Mouse (Mus musculus) intestine, postnatal 0 days (tissue): ENCODE data around the gene Htr1f. TPM values are rescaled to one million over a fixed set of nuclear protein-coding genes. Genes with fewer than 3 reads are reported as not detected.

ENCODE experiments used
- ATAC-seq: fragments of 200-750 bp; cut with Nextera tagmentation; 2 replicates; pipeline ENCODE4 v1.8.0; 2017; ENCODE audit warnings: mild to moderate bottlenecking, moderate TSS enrichment, moderate library complexity
- H3K27ac ChIP-seq: fragments of 300-500 bp; sonication (generic); 2 replicates; pipeline ENCODE4 v1.5.1; 2014; ENCODE audit warnings: mild to moderate bottlenecking, low read depth, low read length, moderate library complexity
- H3K27me3 ChIP-seq: fragments of 300-500 bp; sonication (generic); replicated peaks from 2 replicates; pipeline ENCODE4 v1.6.1; 2014; ENCODE audit warnings: low read length, mixed read lengths; ENCODE audit not compliant: control insufficient read depth, insufficient read depth
- H3K36me3 ChIP-seq: fragments of 300-500 bp; sonication (generic); 2 replicates; pipeline ENCODE4 v1.6.1; 2014; ENCODE audit warnings: mild to moderate bottlenecking, moderate library complexity; ENCODE audit not compliant: control insufficient read depth, insufficient read depth
- H3K4me1 ChIP-seq: fragments of 300-500 bp; sonication (generic); replicated peaks from 2 replicates; pipeline ENCODE4 v1.6.1; 2014; ENCODE audit warnings: antibody characterized with exemption, low read length, mixed read lengths; ENCODE audit not compliant: control insufficient read depth, insufficient read depth
- H3K4me2 ChIP-seq: fragments of 300-500 bp; sonication (generic); replicated peaks from 2 replicates; pipeline ENCODE4 v1.6.1; 2014; ENCODE audit warnings: low read depth, mild to moderate bottlenecking, moderate library complexity
- H3K4me3 ChIP-seq: fragments of 300-500 bp; sonication (generic); 2 replicates; pipeline ENCODE4 v1.5.1; 2014; ENCODE audit warnings: low read depth, low read length
- H3K9ac ChIP-seq: fragments of 300-500 bp; sonication (generic); 2 replicates; pipeline ENCODE4 v1.6.1; 2014; ENCODE audit warnings: mild to moderate bottlenecking, low read depth, low read length
- H3K9me3 ChIP-seq: fragments of 300-500 bp; sonication (generic); 2 replicates; pipeline ENCODE4 v1.6.1; 2016; ENCODE audit warnings: mixed run types; ENCODE audit not compliant: control insufficient read depth
- CTCF ChIP-seq: sonication (generic); IDR thresholded peaks from 2 replicates; pipeline ENCODE4 v1.5.1; 2016; ENCODE audit warnings: low read depth, mild to moderate bottlenecking, control low read depth, antibody characterized with exemption, moderate library complexity
- WGBS: fragments of 180-500 bp; shearing (Covaris S2); extraction: QIAGEN DNeasy Blood & Tissue Kit; methylation state at CpG from one replicate; pipeline ENCODE4 v1.1.7; 2014; 5-methylcytosine and 5-hydroxymethylcytosine counted together
- polyA plus RNA-seq: library from polyadenylated mRNA; unstranded; fragments of >200 nt; fragmentation: Nextera tagmentation; extraction: Ambion mirVana; gene quantifications from 2 replicates; pipeline ENCODE4 v1.2.1, GENCODE M21; 2015

The Htr1f gene
- polyA plus RNA-seq, 1 experiment from 2014 or later, result not detected

- Histone ChIP-seq H3K9ac (no peak overlapping the region), H3K36me3 (no peaks in the 10 kb centered on the region), H3K27ac (no peak overlapping the region), H3K27me3 (no peaks in the 10 kb centered on the region), H3K4me3 (no peak overlapping the region), H3K4me1 (no peaks in the 10 kb centered on the region), H3K4me2 (no peak overlapping the region), H3K9me3 (peaks cover 6% of the 10 kb centered on the region)
- WGBS, result 94% methylated on average over 3 of the region's 3 CpGs
- ATAC-seq, result no peak
- no peak for TF ChIP-seq CTCF
Measured at GRCm38 (mm10) chr16:64889496-64889895, 216.2 kb downstream of the Htr1f start.

GRCm38 (mm10) chr16:64885547-64885946 lies 220.1 kb downstream of the Htr1f start:
- ATAC-seq, result no peak
- WGBS, result 50% methylated on average over 4 of the region's 4 CpGs
- H3K4me3 ChIP-seq, result no peak overlapping the region
- H3K4me2 ChIP-seq, result no peak overlapping the region
- no peak for TF ChIP-seq CTCF
- no peaks in the 10 kb centered on the region for H3K4me1 ChIP-seq
- H3K36me3 ChIP-seq, result no peaks in the 10 kb centered on the region
- H3K27ac ChIP-seq, result no peak overlapping the region
- H3K9ac ChIP-seq, result no peak overlapping the region
- no peaks in the 10 kb centered on the region for H3K27me3 ChIP-seq
- peaks cover 6% of the 10 kb centered on the region for H3K9me3 ChIP-seq

- Histone ChIP-seq H3K4me3 (no peak overlapping the region), H3K9me3 (peaks cover 6% of the 10 kb centered on the region), H3K27me3 (no peaks in the 10 kb centered on the region), H3K4me2 (no peak overlapping the region), H3K4me1 (no peaks in the 10 kb centered on the region), H3K36me3 (no peaks in the 10 kb centered on the region), H3K27ac (no peak overlapping the region), H3K9ac (no peak overlapping the region)
- no peak for ATAC-seq
- 43% methylated on average over 3 of the region's 3 CpGs for WGBS
- TF ChIP-seq CTCF, result no peak
Measured at GRCm38 (mm10) chr16:64885142-64885541, 220.5 kb downstream of the Htr1f start.

- TF ChIP-seq CTCF, result no peak
- Histone ChIP-seq H3K4me1 (no peaks in the 10 kb centered on the region), H3K9me3 (peaks cover 6% of the 10 kb centered on the region), H3K27me3 (no peaks in the 10 kb centered on the region), H3K9ac (no peak overlapping the region), H3K4me3 (no peak overlapping the region), H3K27ac (no peak overlapping the region), H3K36me3 (no peaks in the 10 kb centered on the region), H3K4me2 (no peak overlapping the region)
- no peak for ATAC-seq
- 3% methylated on average over 3 of the region's 3 CpGs for WGBS
Measured at GRCm38 (mm10) chr16:64884420-64884838, 221.2 kb downstream of the Htr1f start.

- H3K9me3 ChIP-seq, result peaks cover 4% of the 10 kb centered on the region
- no peak overlapping the region for H3K4me3 ChIP-seq
- no peak for ATAC-seq
- no peak overlapping the region for H3K4me2 ChIP-seq
- H3K27me3 ChIP-seq, result no peaks in the 10 kb centered on the region
- H3K27ac ChIP-seq, result no peak overlapping the region
- TF ChIP-seq CTCF, result no peak
- no peaks in the 10 kb centered on the region for H3K4me1 ChIP-seq
- WGBS, result 58% methylated on average over 5 of the region's 5 CpGs
- no peaks in the 10 kb centered on the region for H3K36me3 ChIP-seq
- H3K9ac ChIP-seq, result no peak overlapping the region
Measured at GRCm38 (mm10) chr16:64883896-64884295, 221.8 kb downstream of the Htr1f start.

- H3K4me2 ChIP-seq, result no peak overlapping the region
Measured at GRCm38 (mm10) chr16:64881442-64881841, 224.2 kb downstream of the Htr1f start.

GRCm38 (mm10) chr16:64880986-64881385 lies 224.7 kb downstream of the Htr1f start:
- no peaks in the 10 kb centered on the region for H3K9me3 ChIP-seq
- H3K27ac ChIP-seq, result no peak overlapping the region
- H3K9ac ChIP-seq, result no peak overlapping the region
- no peak for TF ChIP-seq CTCF
- H3K36me3 ChIP-seq, result no peaks in the 10 kb centered on the region
- no peaks in the 10 kb centered on the region for H3K27me3 ChIP-seq
- no peak for ATAC-seq
- no peak overlapping the region for H3K4me2 ChIP-seq
- no peak overlapping the region for H3K4me3 ChIP-seq
- WGBS, result 87% methylated on average over 3 of the region's 3 CpGs
- H3K4me1 ChIP-seq, result no peaks in the 10 kb centered on the region

More at GRCm38 (mm10) chr16:64881442-64881841, 224.2 kb downstream of the Htr1f start:
- Histone ChIP-seq H3K9me3 (no peaks in the 10 kb centered on the region), H3K4me1 (no peaks in the 10 kb centered on the region), H3K4me3 (no peak overlapping the region), H3K36me3 (no peaks in the 10 kb centered on the region), H3K9ac (no peak overlapping the region), H3K27ac (no peak overlapping the region), H3K27me3 (no peaks in the 10 kb centered on the region)
- 82% methylated on average over 2 of the region's 2 CpGs for WGBS
- no peak for ATAC-seq
- no peak for TF ChIP-seq CTCF
